Mouse (Mus musculus): ENCODE results near the gene Eef1akmt2. TPM values are rescaled to one million over a fixed set of nuclear protein-coding genes. Genes with fewer than 3 reads are reported as not detected.

The Eef1akmt2 gene
- polyA plus RNA-seq, 1 experiment from 2014 or later: 37.8 TPM

DNA sequence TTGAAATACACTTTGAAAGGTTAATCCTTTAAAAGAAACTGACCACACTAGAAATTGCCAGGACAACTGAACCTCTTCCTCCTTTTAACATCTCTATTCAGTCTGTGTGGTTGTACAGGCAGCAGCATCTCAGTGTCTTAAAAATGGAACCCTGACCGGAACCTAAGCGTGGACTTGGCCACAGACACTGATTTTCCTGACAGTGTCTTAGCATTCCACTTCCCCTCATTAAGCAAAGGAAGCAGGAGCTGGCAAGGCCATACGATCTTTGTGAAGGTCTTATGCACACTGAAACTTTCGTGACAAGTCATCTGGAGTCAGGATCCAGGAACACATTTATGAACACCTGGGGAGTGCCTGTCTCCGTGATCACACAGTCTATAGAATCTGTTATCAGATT lies 68.4 kb downstream of the Eef1akmt2 start:
- Histone ChIP-seq H3K4me2 (replicated peaks; ENCODE audit: low read depth) (no peak overlapping the region), H3K27ac (ENCODE audit: low read depth, low read length) (no peak overlapping the region), H3K4me3 (ENCODE audit: low read depth, low read length) (no peak overlapping the region), H3K9me3 (ENCODE audit: control insufficient read depth) (no peaks in the 10 kb centered on the region), H3K9ac (ENCODE audit: low read depth, low read length) (no peak overlapping the region), H3K4me1 (replicated peaks; ENCODE audit: control insufficient read depth, insufficient read depth, low read length) (peaks cover 40% of the 10 kb centered on the region), H3K27me3 (replicated peaks; ENCODE audit: control insufficient read depth, insufficient read depth, low read length) (no peaks in the 10 kb centered on the region), H3K36me3 (ENCODE audit: control insufficient read depth, insufficient read depth) (0 out of 2 replicates have a peak, but pooled peaks cover 2% of the 10 kb centered on the region)
- ATAC-seq: no peak
- WGBS: 63% methylated on average over 5 of the region's 5 CpGs
- no peak for TF ChIP-seq CTCF (IDR thresholded peaks at IDR 0.05; ENCODE audit: low read depth)

DNA sequence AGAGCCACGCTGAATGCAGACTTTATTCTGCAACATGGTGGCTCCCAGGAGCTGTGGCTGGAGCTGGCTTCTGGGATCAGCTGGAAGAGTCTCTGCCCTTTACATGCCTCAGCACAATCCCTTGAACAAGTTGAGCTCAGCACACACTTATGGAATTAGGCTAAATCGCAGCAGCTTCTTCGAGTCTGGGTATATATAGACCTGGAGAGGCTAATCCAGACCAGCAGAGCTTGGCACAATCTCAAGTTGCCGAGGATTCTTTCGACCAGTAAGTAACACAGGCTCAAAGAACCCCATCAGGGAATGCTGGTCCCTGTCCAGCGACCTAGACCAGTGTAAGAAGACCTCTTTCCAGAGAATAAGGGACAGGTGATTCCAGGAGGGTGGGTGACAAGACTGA lies 70.6 kb downstream of the Eef1akmt2 start:
- Histone ChIP-seq H3K9ac (ENCODE audit: low read depth, low read length) (no peak overlapping the region), H3K27me3 (replicated peaks; ENCODE audit: control insufficient read depth, insufficient read depth, low read length) (no peaks in the 10 kb centered on the region), H3K9me3 (ENCODE audit: control insufficient read depth) (no peaks in the 10 kb centered on the region), H3K27ac (ENCODE audit: low read depth, low read length) (0 out of 2 replicates have a peak overlapping the region, but pooled peaks have one; percentile 7), H3K4me1 (replicated peaks; ENCODE audit: control insufficient read depth, insufficient read depth, low read length) (peaks cover 35% of the 10 kb centered on the region), H3K36me3 (ENCODE audit: control insufficient read depth, insufficient read depth) (peaks cover 21% of the 10 kb centered on the region), H3K4me2 (replicated peaks; ENCODE audit: low read depth) (no peak overlapping the region), H3K4me3 (ENCODE audit: low read depth, low read length) (no peak overlapping the region)
- TF ChIP-seq CTCF (IDR thresholded peaks at IDR 0.05; ENCODE audit: low read depth): no peak
- WGBS: 62% methylated on average over 6 of the region's 6 CpGs
- no peak for ATAC-seq

- H3K36me3 ChIP-seq (ENCODE audit: control insufficient read depth, insufficient read depth): peaks cover 26% of the 10 kb centered on the region
- 0 out of 2 replicates have a peak overlapping the region, but pooled peaks have one; percentile 7 for H3K27ac ChIP-seq (ENCODE audit: low read depth, low read length)
- no peak overlapping the region for H3K9ac ChIP-seq (ENCODE audit: low read depth, low read length)
- H3K4me3 ChIP-seq (ENCODE audit: low read depth, low read length): no peak overlapping the region
- TF ChIP-seq CTCF (IDR thresholded peaks at IDR 0.05; ENCODE audit: low read depth): peak; percentile 34; the same call in 1 of the 2 replicates
- no peak overlapping the region for H3K4me2 ChIP-seq (replicated peaks; ENCODE audit: low read depth)
- no peak for ATAC-seq
- no peaks in the 10 kb centered on the region for H3K9me3 ChIP-seq (ENCODE audit: control insufficient read depth)
- 45% methylated on average over 7 of the region's 7 CpGs for WGBS
- peaks cover 34% of the 10 kb centered on the region for H3K4me1 ChIP-seq (replicated peaks; ENCODE audit: control insufficient read depth, insufficient read depth, low read length)
- H3K27me3 ChIP-seq (replicated peaks; ENCODE audit: control insufficient read depth, insufficient read depth, low read length): no peaks in the 10 kb centered on the region
Measured at GRCm38 (mm10) chr7:132781130-132781814, 71.2 kb downstream of the Eef1akmt2 start.

GRCm38 (mm10) chr7:132780611-132781010 lies 71.9 kb downstream of the Eef1akmt2 start:
- H3K27me3 ChIP-seq (replicated peaks; ENCODE audit: control insufficient read depth, insufficient read depth, low read length): no peaks in the 10 kb centered on the region
- no peak overlapping the region for H3K9ac ChIP-seq (ENCODE audit: low read depth, low read length)
- peaks cover 29% of the 10 kb centered on the region for H3K4me1 ChIP-seq (replicated peaks; ENCODE audit: control insufficient read depth, insufficient read depth, low read length)
- no peaks in the 10 kb centered on the region for H3K9me3 ChIP-seq (ENCODE audit: control insufficient read depth)
- no peak overlapping the region; the same call in 1 of the 2 replicates for H3K27ac ChIP-seq (ENCODE audit: low read depth, low read length)
- 37% methylated on average over 4 of the region's 4 CpGs for WGBS
- peaks cover 31% of the 10 kb centered on the region for H3K36me3 ChIP-seq (ENCODE audit: control insufficient read depth, insufficient read depth)
- no peak overlapping the region for H3K4me3 ChIP-seq (ENCODE audit: low read depth, low read length)
- ATAC-seq: peak; percentile 37; the same call in 1 of the 2 replicates
- peak; percentile 47 for TF ChIP-seq CTCF (IDR thresholded peaks at IDR 0.05; ENCODE audit: low read depth)
- no peak overlapping the region for H3K4me2 ChIP-seq (replicated peaks; ENCODE audit: low read depth)

DNA sequence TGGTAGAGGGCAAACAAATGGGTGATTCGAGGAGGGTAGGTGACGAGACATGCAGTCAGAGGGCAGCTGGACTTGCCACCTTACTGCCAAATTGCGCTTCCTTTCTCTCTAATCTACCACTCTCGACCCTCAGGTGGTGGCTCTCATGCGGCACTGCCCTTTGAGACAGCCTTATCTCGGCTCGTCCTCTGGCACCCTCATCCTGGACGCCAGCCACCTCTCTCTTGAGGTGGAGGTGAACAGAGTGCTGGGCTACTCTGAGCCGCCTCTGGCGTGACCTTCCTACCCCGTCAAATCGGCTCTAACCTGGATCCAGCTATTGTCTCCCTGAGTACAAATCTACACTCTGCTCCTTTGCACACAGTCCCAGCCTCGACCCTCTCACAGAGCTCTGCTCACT lies 73.8 kb downstream of the Eef1akmt2 start:
- Histone ChIP-seq H3K27ac (ENCODE audit: low read depth, low read length) (no peak overlapping the region), H3K4me2 (replicated peaks; ENCODE audit: low read depth) (no peak overlapping the region), H3K4me3 (ENCODE audit: low read depth, low read length) (no peak overlapping the region), H3K36me3 (ENCODE audit: control insufficient read depth, insufficient read depth) (peaks cover 46% of the 10 kb centered on the region), H3K4me1 (replicated peaks; ENCODE audit: control insufficient read depth, insufficient read depth, low read length) (peaks cover 23% of the 10 kb centered on the region), H3K27me3 (replicated peaks; ENCODE audit: control insufficient read depth, insufficient read depth, low read length) (no peaks in the 10 kb centered on the region), H3K9me3 (ENCODE audit: control insufficient read depth) (no peaks in the 10 kb centered on the region), H3K9ac (ENCODE audit: low read depth, low read length) (no peak overlapping the region; the same call in 1 of the 2 replicates)
- ATAC-seq: no peak
- 74% methylated on average over 13 of the region's 13 CpGs for WGBS
- TF ChIP-seq CTCF (IDR thresholded peaks at IDR 0.05; ENCODE audit: low read depth): no peak

DNA sequence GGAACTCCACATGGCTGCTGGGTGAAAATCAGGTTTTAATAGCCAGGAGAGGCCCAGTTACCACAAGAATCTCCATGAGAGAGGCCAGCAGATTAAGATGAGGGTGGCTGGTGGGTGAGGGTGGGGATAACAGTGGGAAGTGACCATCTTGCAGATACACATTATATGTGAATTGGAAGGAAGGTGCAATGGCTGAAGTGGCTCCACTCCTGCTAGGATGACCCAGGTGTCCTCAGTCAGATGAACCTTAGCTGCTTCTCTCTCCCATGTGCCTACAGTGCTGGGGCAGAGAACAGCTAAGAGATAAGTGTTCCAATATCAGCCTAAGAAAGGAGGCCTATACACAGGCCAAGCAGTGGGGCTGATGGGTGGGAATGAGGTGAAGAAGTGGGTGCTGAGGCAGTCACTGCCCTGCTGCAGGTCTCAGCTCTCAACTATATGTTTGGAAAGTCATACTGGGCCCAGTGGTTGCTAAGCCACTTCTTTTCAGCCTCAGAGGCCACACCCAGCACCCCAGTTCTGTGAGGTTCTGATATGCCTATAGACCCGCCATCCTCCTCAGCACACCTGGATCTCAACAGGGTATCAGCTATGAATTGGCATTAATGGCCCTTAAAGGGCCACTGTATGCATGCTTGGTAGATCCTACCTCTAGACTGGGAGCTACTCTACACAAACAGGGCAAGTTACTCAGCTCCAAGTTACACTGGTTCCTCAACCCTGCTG lies 74.6 kb downstream of the Eef1akmt2 start:
- no peaks in the 10 kb centered on the region for H3K9me3 ChIP-seq (ENCODE audit: control insufficient read depth)
- H3K27ac ChIP-seq (ENCODE audit: low read depth, low read length): 0 out of 2 replicates have a peak overlapping the region, but pooled peaks have one; percentile 41
- H3K4me3 ChIP-seq (ENCODE audit: low read depth, low read length): no peak overlapping the region
- 70% methylated on average over 1 of the region's 1 CpGs for WGBS
- H3K4me1 ChIP-seq (replicated peaks; ENCODE audit: control insufficient read depth, insufficient read depth, low read length): peaks cover 23% of the 10 kb centered on the region
- ATAC-seq: no peak
- TF ChIP-seq CTCF (IDR thresholded peaks at IDR 0.05; ENCODE audit: low read depth): no peak
- H3K27me3 ChIP-seq (replicated peaks; ENCODE audit: control insufficient read depth, insufficient read depth, low read length): no peaks in the 10 kb centered on the region
- peaks cover 46% of the 10 kb centered on the region for H3K36me3 ChIP-seq (ENCODE audit: control insufficient read depth, insufficient read depth)
- no peak overlapping the region for H3K9ac ChIP-seq (ENCODE audit: low read depth, low read length)
- no peak overlapping the region for H3K4me2 ChIP-seq (replicated peaks; ENCODE audit: low read depth)

Other genes starting within 250 kb of the Eef1akmt2 start
- gene Lhpp, start 242.0 kb downstream of the Eef1akmt2 start, polyA plus RNA-seq (2015; fragmentation: Nextera tagmentation; extraction: Ambion mirVana): 52.0 and 54.5 TPM in 2 replicates
- 13.5 and 17.3 TPM in 2 replicates for gene Fam53b, start 38.8 kb downstream of the Eef1akmt2 start, polyA plus RNA-seq (2015; fragmentation: Nextera tagmentation; extraction: Ambion mirVana)
- gene Abraxas2, start 6.6 kb upstream of the Eef1akmt2 start, polyA plus RNA-seq (2015; fragmentation: Nextera tagmentation; extraction: Ambion mirVana): 26.0 and 27.1 TPM in 2 replicates
- 8.7 and 9.8 TPM in 2 replicates for gene Zranb1, start 78.5 kb upstream of the Eef1akmt2 start, polyA plus RNA-seq (2015; fragmentation: Nextera tagmentation; extraction: Ambion mirVana)

Data from intestine, postnatal 0 days (tissue).